Mouse (Mus musculus) ES-E14 (cell line): ENCODE results near the gene Slc7a11. TPM values are rescaled to one million over a fixed set of nuclear protein-coding genes. Genes with fewer than 3 reads are reported as not detected.

Experiments
- DNase-seq: peaks from one replicate; pipeline ENCODE4 v3.0.0-alpha.2; 2013; ENCODE audit warnings: low read depth, low spot score
- H3K27ac ChIP-seq: 2 replicates; pipeline ENCODE4 v1.5.1; 2012; ENCODE audit warnings: low read depth, mild to moderate bottlenecking, low read length, moderate library complexity, mixed read lengths; ENCODE audit not compliant: poor library complexity, insufficient read depth, severe bottlenecking
- H3K36me3 ChIP-seq: 2 replicates; pipeline ENCODE4 v1.6.1; 2012; ENCODE audit warnings: mild to moderate bottlenecking, low read length, moderate library complexity, mixed read lengths; ENCODE audit not compliant: control insufficient read depth, poor library complexity, insufficient read depth, severe bottlenecking
- H3K4me1 ChIP-seq, 2 experiments: fragments of 150-350 bp in 1 of 2; sonication (generic) in 1 of 2; 2 replicates each; pipeline ENCODE4 v1.6.1; 2012; ENCODE audit warnings: low read length in 2 of 2, mild to moderate bottlenecking in 1 of 2, mixed read lengths in 1 of 2; ENCODE audit not compliant: control insufficient read depth in 2 of 2, insufficient read depth in 2 of 2, poor library complexity in 1 of 2
- H3K4me3 ChIP-seq, 2 experiments: fragments of 150-350 bp in 1 of 2; sonication (generic) in 1 of 2; 2 replicates each; pipeline ENCODE4 v1.5.1; 2012; ENCODE audit warnings: low read length in 2 of 2, low read depth in 1 of 2, mild to moderate bottlenecking in 1 of 2, mixed read lengths in 1 of 2; ENCODE audit not compliant: insufficient read depth in 1 of 2, poor library complexity in 1 of 2, severe bottlenecking in 1 of 2
- H3K9ac ChIP-seq: 2 replicates; pipeline ENCODE4 v1.6.1; 2012; ENCODE audit warnings: low read depth, mild to moderate bottlenecking, low read length, mixed read lengths; ENCODE audit not compliant: poor library complexity, insufficient read depth, severe bottlenecking
- H3K9me3 ChIP-seq: fragments of 150-350 bp; sonication (generic); 2 replicates; pipeline ENCODE4 v1.6.1; 2012; ENCODE audit warnings: low read depth, mild to moderate bottlenecking, low read length; ENCODE audit not compliant: control insufficient read depth, insufficient read depth
- CHD2 ChIP-seq: IDR thresholded peaks from 2 replicates; pipeline ENCODE4 v1.6.1; 2014; ENCODE audit warnings: mild to moderate bottlenecking, low read depth, low read length, inconsistent platforms
- HCFC1 ChIP-seq: IDR thresholded peaks from 2 replicates; pipeline ENCODE4 v1.6.1; 2012; ENCODE audit warnings: low read length, inconsistent platforms, borderline replicate concordance; ENCODE audit not compliant: insufficient read depth
- MAFK ChIP-seq: IDR thresholded peaks from 2 replicates; pipeline ENCODE4 v1.6.1; 2014; ENCODE audit warnings: mild to moderate bottlenecking, low read depth, low read length, inconsistent platforms; ENCODE audit not compliant: insufficient read depth
- ZC3H11A ChIP-seq: IDR thresholded peaks from 2 replicates; pipeline ENCODE4 v1.6.1; 2012; ENCODE audit warnings: low read depth, mild to moderate bottlenecking, inconsistent platforms, low read length, borderline replicate concordance
- ZNF384 ChIP-seq: IDR thresholded peaks from 2 replicates; pipeline ENCODE4 v1.6.1; 2012; ENCODE audit warnings: low read depth, low read length, inconsistent platforms
- in situ Hi-C, 2 experiments: fragments of 600-800 bp; cut with MboI; formaldehyde crosslinking; loops; one replicate each; pipeline ENCODE4 v1.15.1; 2025; ENCODE audit warnings: low sequenced_read_pairs in 2 of 2, inconsistent platforms in 1 of 2; ENCODE audit not compliant: unreplicated experiment in 2 of 2
- total RNA-seq: library from RNA; depleted of rRNA; stranded (reverse); fragments of 300-350 nt; gene quantifications from 2 replicates; pipeline ENCODE4 v1.2.3, GENCODE M21; 2012; rRNA removed

Slc7a11 gene
- total RNA-seq = 1.5 and 2.1 TPM in 2 replicates

DNA sequence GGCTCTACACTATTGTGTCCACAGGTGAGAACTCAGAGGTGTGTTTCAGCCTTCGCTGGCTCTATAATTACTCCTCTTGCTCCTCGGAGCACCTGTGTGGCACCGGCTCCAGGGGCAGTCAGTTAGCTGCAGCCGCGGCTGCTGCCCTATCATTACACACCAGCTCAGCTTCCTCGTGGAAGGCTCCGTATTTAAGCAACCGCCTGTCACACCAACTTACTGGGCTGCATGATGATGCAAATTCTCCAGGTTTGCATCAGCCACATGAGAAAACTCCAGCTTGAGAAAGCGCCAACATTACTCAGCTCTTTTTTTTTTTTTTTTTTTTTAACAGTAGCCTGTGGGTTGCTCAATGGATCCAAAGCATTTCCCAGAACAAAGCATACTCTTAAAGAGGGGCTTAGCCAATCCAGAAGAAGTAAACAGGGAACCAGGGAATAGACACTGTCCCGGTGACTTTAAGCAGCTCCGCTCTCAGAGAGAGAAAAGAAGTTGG lies at the start of gene Slc7a11:
Gene Slc7a11 (minus strand): TSS at position 194 of the 496 bp plus-strand sequence.
- TF ChIP-seq ZC3H11A (no peak), ZNF384 (peak; percentile 91), HCFC1 (no peak), MAFK (peak; percentile 72), CHD2 (no peak)
- no peaks in the 10 kb centered on the region for H3K9me3 ChIP-seq
- H3K27ac ChIP-seq = no peak within 1 kb of the TSS
- H3K9ac ChIP-seq = no peak within 1 kb of the TSS
- H3K36me3 ChIP-seq = no peaks in the 10 kb centered on the region
- H3K4me1 ChIP-seq = peaks cover 3 to 6% of the 10 kb centered on the region in 2 experiments; a peak in 2 of 4 replicates
- peak within 1 kb of the TSS in 1 of 2 experiments; percentile 26; a peak in 1 of 4 replicates for H3K4me3 ChIP-seq
- in situ Hi-C loops = no loop called here
- DNase-seq = peak; percentile 16

DNA sequence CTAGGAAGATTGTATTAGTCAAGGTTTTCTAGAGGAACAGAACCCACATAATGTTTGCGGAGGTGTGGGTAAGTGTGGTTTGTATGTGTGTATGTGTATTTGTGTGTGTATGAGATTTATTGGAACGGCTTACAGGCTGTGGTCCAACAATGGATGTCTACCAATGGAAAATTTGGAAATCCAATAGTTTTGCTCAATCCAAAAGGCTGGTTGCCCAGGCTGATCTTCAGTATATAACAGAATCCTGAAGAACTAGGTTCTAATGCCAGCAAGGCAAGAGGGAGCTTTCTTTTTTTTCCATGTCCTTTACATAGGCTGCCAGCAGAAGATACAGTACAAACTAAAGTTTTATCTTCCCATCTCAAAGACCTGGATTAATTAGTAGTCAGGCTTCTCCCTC lies 48.3 kb upstream of the Slc7a11 start:
- no peaks in the 10 kb centered on the region for H3K4me1 ChIP-seq
- no peak overlapping the region for H3K9ac ChIP-seq
- in situ Hi-C loops = no loop called here
- no peak for DNase-seq
- no peak overlapping the region for H3K27ac ChIP-seq
- no peak overlapping the region for H3K4me3 ChIP-seq
- H3K9me3 ChIP-seq = no peaks in the 10 kb centered on the region
- H3K36me3 ChIP-seq = no peaks in the 10 kb centered on the region
- no peak for TF ChIP-seq CHD2
- TF ChIP-seq ZNF384 = no peak
- no peak for TF ChIP-seq MAFK
- no peak for TF ChIP-seq ZC3H11A
- no peak for TF ChIP-seq HCFC1

DNA sequence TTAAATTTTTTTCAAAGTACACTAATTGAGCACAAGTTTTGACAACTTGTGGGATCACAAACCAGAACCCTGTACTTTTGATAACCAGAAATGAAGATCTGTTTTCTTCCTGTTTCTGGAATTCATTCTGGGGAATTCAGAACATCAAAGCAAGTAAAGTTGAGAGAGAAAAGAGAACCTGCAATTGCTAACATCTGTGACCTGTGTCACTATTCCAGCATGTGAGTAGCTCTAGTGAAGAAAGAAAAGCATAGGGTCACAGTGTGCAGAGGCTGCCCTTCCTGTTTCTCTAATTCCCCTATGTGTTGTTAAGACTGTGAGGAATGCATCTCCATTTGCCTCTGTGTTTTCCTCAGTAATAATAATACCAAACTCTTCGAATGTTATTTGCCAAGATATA lies 40.7 kb upstream of the Slc7a11 start:
- Histone ChIP-seq H3K4me1 (no peaks in the 10 kb centered on the region), H3K9ac (no peak overlapping the region), H3K4me3 (no peak overlapping the region), H3K9me3 (no peaks in the 10 kb centered on the region), H3K27ac (no peak overlapping the region), H3K36me3 (no peaks in the 10 kb centered on the region)
- TF ChIP-seq MAFK (no peak), HCFC1 (no peak), ZNF384 (no peak), CHD2 (no peak), ZC3H11A (no peak)
- in situ Hi-C loops = no loop called here
- DNase-seq = no peak

DNA sequence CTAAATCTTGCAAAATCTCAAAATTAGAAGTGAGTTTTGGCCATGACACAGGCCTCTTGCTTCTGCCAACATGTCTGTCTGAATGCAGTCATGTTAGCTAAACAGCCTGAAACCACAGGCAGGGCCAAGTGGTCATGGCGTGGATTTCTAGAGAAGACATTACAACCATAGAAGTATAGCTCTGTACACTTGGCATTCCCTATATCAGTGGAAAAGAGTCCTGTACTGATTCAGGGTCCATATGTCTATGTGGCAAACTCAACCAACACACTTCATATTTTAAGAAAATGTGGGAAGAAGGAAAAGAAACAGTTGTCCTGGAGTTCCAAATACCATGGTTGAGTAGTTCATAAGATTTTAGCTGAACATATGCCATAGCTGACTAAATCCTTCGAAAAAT lies 18.8 kb upstream of the Slc7a11 start:
- no peaks in the 10 kb centered on the region for H3K36me3 ChIP-seq
- no peak overlapping the region for H3K4me3 ChIP-seq
- H3K4me1 ChIP-seq = no peaks in the 10 kb centered on the region
- no peak overlapping the region for H3K9ac ChIP-seq
- no peak for DNase-seq
- no peak for TF ChIP-seq HCFC1
- no peak for TF ChIP-seq ZNF384
- no peak for TF ChIP-seq CHD2
- no peak for TF ChIP-seq MAFK
- no peak for TF ChIP-seq ZC3H11A
- H3K27ac ChIP-seq = no peak overlapping the region
- in situ Hi-C loops = no loop called here
- no peaks in the 10 kb centered on the region for H3K9me3 ChIP-seq

DNA sequence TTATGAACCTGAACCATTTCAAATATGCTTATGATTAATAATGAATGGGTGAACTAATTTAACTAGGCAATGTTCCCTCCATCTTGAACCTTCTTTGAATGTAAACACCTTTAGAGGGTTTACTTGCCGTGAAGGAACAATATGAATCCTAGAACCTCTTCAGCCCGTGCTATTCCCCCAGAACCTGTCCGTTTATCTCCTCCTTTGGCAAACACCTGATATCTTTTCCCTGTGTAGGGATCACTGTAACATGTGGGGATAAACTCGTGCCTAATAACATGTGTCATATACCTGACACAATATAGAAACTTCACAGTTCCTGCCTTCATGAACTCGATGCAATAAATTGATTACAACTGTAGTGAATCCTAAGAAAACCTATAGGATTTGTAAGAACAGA lies 13.7 kb upstream of the Slc7a11 start:
- no peak overlapping the region for H3K27ac ChIP-seq
- no peaks in the 10 kb centered on the region for H3K4me1 ChIP-seq
- no peaks in the 10 kb centered on the region for H3K36me3 ChIP-seq
- DNase-seq = no peak
- no peaks in the 10 kb centered on the region for H3K9me3 ChIP-seq
- H3K4me3 ChIP-seq = no peak overlapping the region
- in situ Hi-C loops = no loop called here
- H3K9ac ChIP-seq = no peak overlapping the region
- no peak for TF ChIP-seq HCFC1
- no peak for TF ChIP-seq ZC3H11A
- no peak for TF ChIP-seq CHD2
- TF ChIP-seq MAFK = no peak
- TF ChIP-seq ZNF384 = no peak
